In genomic region chr17:79519356-79519755, GRCm38 (mm10) we compare ENCODE assay signal across 22 mouse cellular contexts.
A peak's percentile ranks its signal among the peaks of the same experiment; 100 is the strongest.
DNase-seq lines count a peak whose midpoint lies in the region; ATAC-seq and TF ChIP-seq lines count a peak whose summit lies in the region.
"Had no signal": no experiment of that assay in that cellular context is flagged by ENCODE, and none has a peak within 500 bp of the region (broad histone marks: within the 10 kb centered on the region; RNA-seq: fewer than 3 reads in every experiment).

No protein-coding gene starts in this region.

- no peaks in the 10 kb centered on the region for H3K27me3 ChIP-seq in liver, adult 2 months (ENCODE audit: control insufficient read depth, insufficient read depth, low read length)
- no peaks in the 10 kb centered on the region for H3K27me3 ChIP-seq in liver, embryonic 11.5 days (replicated peaks; ENCODE audit: control insufficient read depth, insufficient read depth, low read length)
- H3K27me3 ChIP-seq in lung, embryonic 14.5 days (ENCODE audit: insufficient read depth, low read length): no peaks in the 10 kb centered on the region
- no peaks in the 10 kb centered on the region for H3K27me3 ChIP-seq in forebrain, embryonic 10.5 days (ENCODE audit: poor library complexity, severe bottlenecking)
- H3K27me3 ChIP-seq: forebrain, embryonic 12.5 days; forebrain, embryonic 15.5 days; hindbrain, embryonic 12.5 days; hindbrain, embryonic 15.5 days had no signal

- TF ChIP-seq POLR2A in liver, adult 2 months (IDR thresholded peaks at IDR 0.05; ENCODE audit: extremely low read depth, insufficient read depth, low read length): no peak

- TF ChIP-seq CTCF in liver, adult 2 months (IDR thresholded peaks at IDR 0.05; ENCODE audit: low read depth, low read length): no peak
- TF ChIP-seq CTCF in lung, embryonic 14.5 days (IDR thresholded peaks at IDR 0.05; ENCODE audit: low read depth): no peak

- no peaks in the 10 kb centered on the region for H3K36me3 ChIP-seq in liver, adult 2 months (ENCODE audit: control insufficient read depth, insufficient read depth, low read length)
- H3K36me3 ChIP-seq in liver, embryonic 11.5 days (ENCODE audit: control insufficient read depth, insufficient read depth, low read length): no peaks in the 10 kb centered on the region
- H3K36me3 ChIP-seq in lung, embryonic 14.5 days (ENCODE audit: insufficient read depth): no peaks in the 10 kb centered on the region
- no peaks in the 10 kb centered on the region for H3K36me3 ChIP-seq in forebrain, embryonic 10.5 days (replicated peaks)
- H3K36me3 ChIP-seq: forebrain, embryonic 12.5 days; forebrain, embryonic 15.5 days; hindbrain, embryonic 12.5 days; hindbrain, embryonic 15.5 days had no signal

- H3K27ac ChIP-seq in liver, adult 2 months (replicated peaks; ENCODE audit: insufficient read depth, low read depth, low read length): 0 out of 2 replicates have a peak overlapping the region, but pooled peaks have one; percentile 24
- H3K27ac ChIP-seq in liver, embryonic 11.5 days (ENCODE audit: low read depth, low read length): no peak overlapping the region
- H3K27ac ChIP-seq in lung, embryonic 14.5 days (ENCODE audit: low read depth): peak overlapping the region; percentile 48; the same call in 1 of the 2 replicates
- H3K27ac ChIP-seq in forebrain, embryonic 10.5 days: no peak overlapping the region
- H3K27ac ChIP-seq: forebrain, embryonic 12.5 days; forebrain, embryonic 15.5 days; heart, adult 2 months; hindbrain, embryonic 12.5 days; hindbrain, embryonic 15.5 days had no signal

- H3K9ac ChIP-seq in liver, adult 2 months (ENCODE audit: low read depth, low read length): no peak overlapping the region
- no peak overlapping the region for H3K9ac ChIP-seq in liver, embryonic 11.5 days (ENCODE audit: low read depth, low read length)
- H3K9ac ChIP-seq in lung, embryonic 14.5 days: no peak overlapping the region
- H3K9ac ChIP-seq: forebrain, embryonic 12.5 days; forebrain, embryonic 15.5 days; hindbrain, embryonic 12.5 days; hindbrain, embryonic 15.5 days had no signal

- no peaks in the 10 kb centered on the region for H3K4me1 ChIP-seq in liver, adult 2 months (ENCODE audit: control insufficient read depth, insufficient read depth, low read length)
- H3K4me1 ChIP-seq in liver, embryonic 11.5 days (replicated peaks; ENCODE audit: control insufficient read depth, insufficient read depth, low read length): no peaks in the 10 kb centered on the region
- H3K4me1 ChIP-seq in lung, embryonic 14.5 days (ENCODE audit: insufficient read depth): peaks cover 3% of the 10 kb centered on the region; the same call in 1 of the 2 replicates
- no peaks in the 10 kb centered on the region for H3K4me1 ChIP-seq in forebrain, embryonic 10.5 days
- H3K4me1 ChIP-seq: forebrain, embryonic 12.5 days; forebrain, embryonic 15.5 days; hindbrain, embryonic 12.5 days; hindbrain, embryonic 15.5 days had no signal

- H3K4me3 ChIP-seq in liver, adult 2 months (ENCODE audit: insufficient read depth, low read depth, low read length): no peak overlapping the region
- no peak overlapping the region for H3K4me3 ChIP-seq in liver, embryonic 11.5 days (ENCODE audit: low read depth, low read length)
- H3K4me3 ChIP-seq in lung, embryonic 14.5 days (ENCODE audit: low read depth, low read length): no peak overlapping the region
- H3K4me3 ChIP-seq in forebrain, embryonic 10.5 days: no peak overlapping the region
- H3K4me3 ChIP-seq: forebrain, embryonic 12.5 days; forebrain, embryonic 15.5 days; heart, adult 2 months; hindbrain, embryonic 12.5 days; hindbrain, embryonic 15.5 days had no signal

- H3K4me2 ChIP-seq in liver, embryonic 11.5 days: no peak overlapping the region
- no peak overlapping the region for H3K4me2 ChIP-seq in lung, embryonic 14.5 days
- H3K4me2 ChIP-seq: forebrain, embryonic 12.5 days; forebrain, embryonic 15.5 days; heart, embryonic 11.5 days; hindbrain, embryonic 12.5 days; hindbrain, embryonic 15.5 days had no signal

- DNase-seq in liver, adult 2 months (ENCODE audit: extremely low read depth, low read depth, low spot score): no peak
- DNase-seq in liver, embryonic 11.5 days (ENCODE audit: low spot score): no peak
- no peak for DNase-seq in lung, embryonic 14.5 days
- no peak for DNase-seq in lung, postnatal 25 days (ENCODE audit: low spot score)
- DNase-seq in c-Kit-positive CD71-positive TER-119-positive erythroid progenitor cells, embryonic 14.5 days (ENCODE audit: low spot score): peak; percentile 7
- no peak for DNase-seq in forebrain, embryonic 10.5 days (ENCODE audit: extremely low spot score, low spot score)
- DNase-seq: adrenal gland, adult 8-10 months; adrenal gland, postnatal 25 days; cerebellum, adult 11 months; cerebellum, adult 2 months; cerebellum, adult 9-11 months; cerebellum, postnatal 25 days; embryo, embryonic 11 days; gastrocnemius, postnatal 25 days; heart, adult 2 months had no signal

- no peaks in the 10 kb centered on the region for H3K9me3 ChIP-seq in liver, embryonic 11.5 days (ENCODE audit: control insufficient read depth, low read length)
- no peaks in the 10 kb centered on the region for H3K9me3 ChIP-seq in lung, embryonic 14.5 days (ENCODE audit: low read depth, low read length)
- no peaks in the 10 kb centered on the region for H3K9me3 ChIP-seq in forebrain, embryonic 10.5 days
- H3K9me3 ChIP-seq: forebrain, embryonic 12.5 days; forebrain, embryonic 15.5 days; hindbrain, embryonic 12.5 days; hindbrain, embryonic 15.5 days had no signal

- ATAC-seq in liver, embryonic 11.5 days (replicated peaks; ENCODE audit: low FRiP score): no peak
- no peak for ATAC-seq in lung, embryonic 14.5 days (ENCODE audit: insufficient read depth)
- ATAC-seq: activated CD4-positive, CD25-positive, alpha-beta regulatory T cell, adult 4 months; CD4-positive, CD25-positive, alpha-beta regulatory T cell, adult 4 months; forebrain, embryonic 15.5 days had no signal

- no peaks in the 10 kb centered on the region for H3K79me2 ChIP-seq in liver, adult 2 months (ENCODE audit: control insufficient read depth, insufficient read depth, low read length)

- 73% methylated on average over 4 of the region's 4 CpGs for WGBS in liver, adult 2 months
- WGBS in liver, embryonic 11.5 days: 68% methylated on average over 4 of the region's 4 CpGs
- WGBS in lung, embryonic 14.5 days: 66% methylated on average over 4 of the region's 4 CpGs
- WGBS in forebrain, embryonic 10.5 days: 83% methylated on average over 4 of the region's 4 CpGs

Comparison
In these comparisons a context has a peak if more than half of its experiments do, and no peak if none do; other contexts are left out.
1. H3K27ac ChIP-seq: peak in liver, adult 2 months (single experiment) and lung, embryonic 14.5 days (single experiment); none in liver, embryonic 11.5 days (single experiment) and forebrain, embryonic 10.5 days (single experiment).